Mouse (Mus musculus) forebrain, embryonic 11.5 days (tissue): ENCODE measurements around the gene Adh7. TPM values are rescaled to one million over a fixed set of nuclear protein-coding genes. Genes with fewer than 3 reads are reported as not detected.

Experiments used
- ATAC-seq: fragments of 200-750 bp; cut with Nextera tagmentation; replicated peaks from 2 replicates; pipeline ENCODE4 v1.8.0; 2017; ENCODE audit warnings: moderate TSS enrichment; ENCODE audit not compliant: low FRiP score
- DNase-seq: peaks from one replicate; pipeline ENCODE4 v3.0.0-alpha.2; 2017; ENCODE audit warnings: low spot score
- H3K27ac ChIP-seq: fragments of 300-500 bp; sonication (generic); 2 replicates; pipeline ENCODE4 v1.5.1; 2014; ENCODE audit warnings: low read depth, low read length
- H3K27me3 ChIP-seq: fragments of 300-500 bp; sonication (generic); 2 replicates; pipeline ENCODE4 v1.6.1; 2014; ENCODE audit warnings: mild to moderate bottlenecking, low read length, mixed read lengths; ENCODE audit not compliant: control insufficient read depth, insufficient read depth
- H3K36me3 ChIP-seq: fragments of 300-500 bp; sonication (generic); 2 replicates; pipeline ENCODE4 v1.6.1; 2014; ENCODE audit warnings: mild to moderate bottlenecking, low read length, moderate library complexity, mixed read lengths; ENCODE audit not compliant: control insufficient read depth, insufficient read depth
- H3K4me1 ChIP-seq: fragments of 300-500 bp; sonication (generic); replicated peaks from 2 replicates; pipeline ENCODE4 v1.6.1; 2014; ENCODE audit warnings: low read length, mixed read lengths; ENCODE audit not compliant: control insufficient read depth, insufficient read depth
- H3K4me2 ChIP-seq: fragments of 300-500 bp; sonication (generic); 2 replicates; pipeline ENCODE4 v1.6.1; 2014; ENCODE audit warnings: low read depth, mild to moderate bottlenecking, low read length, moderate library complexity, mixed read lengths; ENCODE audit not compliant: severe bottlenecking
- H3K4me3 ChIP-seq: fragments of 300-500 bp; sonication (generic); 2 replicates; pipeline ENCODE4 v1.5.1; 2014; ENCODE audit warnings: low read depth, low read length
- H3K9ac ChIP-seq: fragments of 300-500 bp; sonication (generic); 2 replicates; pipeline ENCODE4 v1.6.1; 2014; ENCODE audit warnings: low read length
- H3K9me3 ChIP-seq: fragments of 300-500 bp; sonication (generic); 2 replicates; pipeline ENCODE4 v1.6.1; 2016; ENCODE audit warnings: low read length, mixed read lengths; ENCODE audit not compliant: control insufficient read depth
- WGBS: fragments of 180-500 bp; shearing (Covaris S2); extraction: QIAGEN DNeasy Blood & Tissue Kit; methylation state at CpG from one replicate; pipeline ENCODE4 v1.1.7; 2014; 5-methylcytosine and 5-hydroxymethylcytosine counted together
- polyA plus RNA-seq: library from polyadenylated mRNA; unstranded; fragments of >200 nt; fragmentation: Nextera tagmentation; extraction: Ambion mirVana; gene quantifications from 2 replicates; pipeline ENCODE4 v1.2.1, GENCODE M21; 2014

The Adh7 gene
- polyA plus RNA-seq, 1 experiment from 2014 or later = 0.16 TPM

- H3K4me2 ChIP-seq = no peak overlapping the region
- H3K36me3 ChIP-seq = no peaks in the 10 kb centered on the region
- no peaks in the 10 kb centered on the region for H3K27me3 ChIP-seq
- no peak for ATAC-seq
- H3K4me3 ChIP-seq = no peak overlapping the region
- H3K9ac ChIP-seq = no peak overlapping the region
- H3K4me1 ChIP-seq = no peaks in the 10 kb centered on the region
- DNase-seq = no peak
- no peak overlapping the region for H3K27ac ChIP-seq
- no peaks in the 10 kb centered on the region for H3K9me3 ChIP-seq
- WGBS = 85% methylated on average over 5 of the region's 5 CpGs
Observed at GRCm38 (mm10) chr3:138240942-138241341, 23.4 kb downstream of the Adh7 start.

DNA sequence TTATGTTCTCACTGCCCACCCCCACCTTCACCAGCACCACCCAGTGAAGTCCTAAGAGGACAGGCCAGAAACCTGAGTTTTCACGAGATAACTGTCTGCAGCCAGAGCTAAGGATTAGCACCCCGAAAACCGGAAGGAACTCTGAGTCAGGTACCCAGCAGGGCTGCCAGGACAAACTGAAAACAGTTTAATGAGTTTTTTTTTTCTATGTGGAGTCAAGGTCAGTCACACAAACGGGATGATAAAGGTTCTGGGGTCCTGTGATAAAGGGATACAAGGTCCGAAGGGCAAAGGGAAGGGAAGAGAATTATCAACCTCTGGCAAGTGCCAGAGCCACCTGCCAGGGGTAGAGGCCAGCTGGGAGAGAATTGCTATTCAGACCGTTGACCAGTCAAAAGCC lies 23.8 kb downstream of the Adh7 start:
- DNase-seq (no peak), ATAC-seq (no peak)
- Histone ChIP-seq H3K36me3 (no peaks in the 10 kb centered on the region), H3K27ac (no peak overlapping the region), H3K9me3 (no peaks in the 10 kb centered on the region), H3K4me2 (no peak overlapping the region), H3K27me3 (no peaks in the 10 kb centered on the region), H3K9ac (no peak overlapping the region), H3K4me1 (no peaks in the 10 kb centered on the region), H3K4me3 (no peak overlapping the region)
- WGBS = 71% methylated on average over 6 of the region's 6 CpGs

- no peak for ATAC-seq
Observed at GRCm38 (mm10) chr3:138242021-138242726, 24.6 kb downstream of the Adh7 start.

DNA sequence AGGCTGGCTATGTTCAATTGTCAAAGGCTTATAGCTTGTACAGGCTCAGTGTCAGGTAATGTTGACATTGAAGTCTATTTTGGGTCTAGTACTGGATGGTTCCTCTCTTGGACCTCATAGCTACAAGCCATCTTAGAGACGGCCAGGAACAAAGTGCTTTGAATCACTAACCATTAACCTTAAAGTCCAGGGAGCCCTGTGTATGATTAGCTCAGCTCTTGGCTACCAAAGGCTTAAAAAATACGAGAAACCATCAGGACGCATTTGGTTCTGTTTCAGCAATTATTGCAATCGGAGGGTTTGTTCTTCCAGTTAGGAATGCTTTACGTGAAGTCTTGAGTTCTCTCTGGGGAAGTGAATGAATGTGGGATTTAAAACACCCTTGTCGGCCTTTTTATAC lies 25.4 kb downstream of the Adh7 start:
- DNase-seq = no peak
- no peak overlapping the region for H3K4me2 ChIP-seq

More at GRCm38 (mm10) chr3:138242021-138242726, 24.6 kb downstream of the Adh7 start:
- Histone ChIP-seq H3K4me2 (no peak overlapping the region), H3K9me3 (no peaks in the 10 kb centered on the region), H3K36me3 (no peaks in the 10 kb centered on the region), H3K9ac (no peak overlapping the region), H3K27ac (no peak overlapping the region), H3K4me1 (no peaks in the 10 kb centered on the region), H3K27me3 (no peaks in the 10 kb centered on the region), H3K4me3 (no peak overlapping the region)
- 80% methylated on average over 14 of the region's 14 CpGs for WGBS
- DNase-seq = no peak

GRCm38 (mm10) chr3:138244338-138244874 lies 26.8 kb downstream of the Adh7 start:
- Histone ChIP-seq H3K27me3 (no peaks in the 10 kb centered on the region), H3K36me3 (no peaks in the 10 kb centered on the region), H3K4me1 (no peaks in the 10 kb centered on the region), H3K4me2 (no peak overlapping the region), H3K9ac (no peak overlapping the region), H3K27ac (no peak overlapping the region), H3K4me3 (no peak overlapping the region), H3K9me3 (no peaks in the 10 kb centered on the region)
- ATAC-seq (no peak), DNase-seq (no peak)
- 81% methylated on average over 7 of the region's 7 CpGs for WGBS

More for the DNA sequence above, 25.4 kb downstream of the Adh7 start:
- Histone ChIP-seq H3K27ac (no peak overlapping the region), H3K27me3 (no peaks in the 10 kb centered on the region), H3K4me3 (no peak overlapping the region), H3K36me3 (no peaks in the 10 kb centered on the region), H3K4me1 (no peaks in the 10 kb centered on the region), H3K9ac (no peak overlapping the region), H3K9me3 (no peaks in the 10 kb centered on the region)
- 88% methylated on average over 6 of the region's 6 CpGs for WGBS
- ATAC-seq = no peak

GRCm38 (mm10) chr3:138246511-138247020 lies 29.0 kb downstream of the Adh7 start:
- H3K4me1 ChIP-seq = no peaks in the 10 kb centered on the region
- H3K9me3 ChIP-seq = no peaks in the 10 kb centered on the region
- H3K27me3 ChIP-seq = no peaks in the 10 kb centered on the region
- ATAC-seq = no peak
- H3K36me3 ChIP-seq = no peaks in the 10 kb centered on the region
- H3K4me3 ChIP-seq = no peak overlapping the region
- no peak overlapping the region for H3K27ac ChIP-seq
- no peak for DNase-seq
- H3K4me2 ChIP-seq = no peak overlapping the region
- H3K9ac ChIP-seq = no peak overlapping the region

- H3K27me3 ChIP-seq = no peaks in the 10 kb centered on the region
- no peak overlapping the region for H3K9ac ChIP-seq
- 86% methylated on average over 4 of the region's 4 CpGs for WGBS
- H3K4me2 ChIP-seq = no peak overlapping the region
- no peaks in the 10 kb centered on the region for H3K4me1 ChIP-seq
- no peaks in the 10 kb centered on the region for H3K9me3 ChIP-seq
- ATAC-seq (no peak), DNase-seq (no peak)
- H3K36me3 ChIP-seq = no peaks in the 10 kb centered on the region
- H3K4me3 ChIP-seq = no peak overlapping the region
- no peak overlapping the region for H3K27ac ChIP-seq
Observed at GRCm38 (mm10) chr3:138247241-138247640, 29.7 kb downstream of the Adh7 start.

DNA sequence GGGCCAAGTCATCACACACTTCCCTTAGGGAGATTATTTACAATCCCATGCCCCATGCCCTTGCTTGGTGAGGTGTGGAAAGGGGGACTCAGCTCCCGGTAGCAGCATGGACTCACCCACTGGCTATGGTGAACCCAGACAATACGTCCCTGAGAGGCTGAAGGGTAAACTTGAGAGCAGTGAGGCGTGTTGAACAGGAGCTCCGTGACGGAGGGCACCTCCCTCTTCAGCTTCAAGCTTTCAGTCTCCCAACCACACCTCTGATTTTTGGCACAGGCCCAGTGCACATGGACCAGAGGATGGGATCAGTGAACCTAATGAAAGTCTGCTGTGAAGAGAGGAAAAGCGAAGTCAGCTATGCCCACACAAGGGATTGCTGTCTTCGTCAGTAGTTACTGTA lies 30.5 kb downstream of the Adh7 start:
- no peak overlapping the region for H3K4me3 ChIP-seq
- H3K36me3 ChIP-seq = no peaks in the 10 kb centered on the region
- DNase-seq (no peak), ATAC-seq (no peak)
- no peak overlapping the region for H3K4me2 ChIP-seq
- no peaks in the 10 kb centered on the region for H3K27me3 ChIP-seq
- no peaks in the 10 kb centered on the region for H3K4me1 ChIP-seq
- H3K9me3 ChIP-seq = no peaks in the 10 kb centered on the region
- H3K9ac ChIP-seq = no peak overlapping the region
- 89% methylated on average over 7 of the region's 7 CpGs for WGBS
- H3K27ac ChIP-seq = no peak overlapping the region

- H3K9me3 ChIP-seq = no peaks in the 10 kb centered on the region
- H3K27me3 ChIP-seq = no peaks in the 10 kb centered on the region
- no peak overlapping the region for H3K9ac ChIP-seq
- WGBS = 93% methylated on average over 8 of the region's 8 CpGs
- H3K4me2 ChIP-seq = no peak overlapping the region
- DNase-seq = no peak
- no peak for ATAC-seq
- H3K27ac ChIP-seq = no peak overlapping the region
- H3K4me1 ChIP-seq = no peaks in the 10 kb centered on the region
- no peak overlapping the region for H3K4me3 ChIP-seq
- no peaks in the 10 kb centered on the region for H3K36me3 ChIP-seq
Observed at GRCm38 (mm10) chr3:138248746-138249145, 31.2 kb downstream of the Adh7 start.
